ENCODE assay signal across 10 mouse cellular contexts in genomic region chr17:86379405-86380137, GRCm38 (mm10).
DNase-seq lines count a peak whose midpoint lies in the region; ATAC-seq and TF ChIP-seq lines count a peak whose summit lies in the region.
"Had no signal": no experiment of that assay in that cellular context is flagged by ENCODE, and none has a peak within 500 bp of the region (broad histone marks: within the 10 kb centered on the region; RNA-seq: fewer than 3 reads in every experiment).

No protein-coding gene starts in this region.

- no peak overlapping the region for H3K9ac ChIP-seq in forebrain, postnatal 0 days
- H3K9ac ChIP-seq in neural tube, embryonic 15.5 days (replicated peaks): no peak overlapping the region
- H3K9ac ChIP-seq: stomach, embryonic 15.5 days had no signal

- ATAC-seq in frontal cortex, adult (ENCODE audit: low TSS enrichment): peak; percentile 84
- peak; percentile 65 for ATAC-seq in forebrain, postnatal 0 days
- ATAC-seq in neural tube, embryonic 15.5 days (ENCODE audit: low FRiP score): peak; percentile 59; the same call in 1 of the 2 replicates

- H3K27ac ChIP-seq in left cerebral cortex, adult 2 months: peak overlapping the region; percentile 82
- no peak overlapping the region for H3K27ac ChIP-seq in forebrain, postnatal 0 days (ENCODE audit: low read depth, low read length)
- H3K27ac ChIP-seq in neural tube, embryonic 15.5 days (replicated peaks): peak overlapping the region; percentile 75
- H3K27ac ChIP-seq: stomach, embryonic 15.5 days had no signal

- no peak overlapping the region for H3K4me2 ChIP-seq in forebrain, postnatal 0 days (ENCODE audit: low read depth)
- H3K4me2 ChIP-seq in neural tube, embryonic 15.5 days: peak overlapping the region; percentile 10; the same call in 1 of the 2 replicates
- H3K4me2 ChIP-seq: stomach, embryonic 15.5 days had no signal

- no peak for DNase-seq in frontal cortex, postnatal 14 days (ENCODE audit: low spot score in 2 of 2)
- DNase-seq in left cerebral cortex, adult 2 months (ENCODE audit: extremely low spot score in 1 of 2, low spot score in 2 of 2): no peak
- DNase-seq in left cerebral cortex, postnatal 36 days (ENCODE audit: low spot score in 2 of 2): no peak
- no peak for DNase-seq in forebrain, postnatal 0 days
- no peak for DNase-seq in cerebellum, postnatal 25 days
- no peak for DNase-seq in cerebellum, postnatal 14 days

- 0 out of 2 replicates have a peak, but pooled peaks cover 6% of the 10 kb centered on the region for H3K4me1 ChIP-seq in forebrain, postnatal 0 days (ENCODE audit: insufficient read depth)
- H3K4me1 ChIP-seq in neural tube, embryonic 15.5 days: peaks cover 34% of the 10 kb centered on the region

- H3K4me3 ChIP-seq in left cerebral cortex, adult 2 months: 0 out of 2 replicates have a peak overlapping the region, but pooled peaks have one; percentile 16
- no peak overlapping the region for H3K4me3 ChIP-seq in forebrain, postnatal 0 days (ENCODE audit: low read depth, low read length)
- no peak overlapping the region for H3K4me3 ChIP-seq in neural tube, embryonic 15.5 days (replicated peaks)
- H3K4me3 ChIP-seq: stomach, embryonic 15.5 days had no signal

- H3K27me3 ChIP-seq in forebrain, postnatal 0 days (ENCODE audit: insufficient read depth, low read length): no peaks in the 10 kb centered on the region
- no peaks in the 10 kb centered on the region for H3K27me3 ChIP-seq in neural tube, embryonic 15.5 days (replicated peaks)
- H3K27me3 ChIP-seq: Patski; stomach, embryonic 15.5 days had no signal

- intact Hi-C loops in left cerebral cortex, adult 2 months (cut with DNase I): no loop called here
- intact Hi-C loops in left cerebral cortex, postnatal 36 days (cut with DNase I): loop anchor here (5.0 kb wide), 1 partner anchor 58 kb away; no protein-coding TSS in a partner anchor

- H3K9me3 ChIP-seq in forebrain, postnatal 0 days (ENCODE audit: low read length): no peaks in the 10 kb centered on the region
- H3K9me3 ChIP-seq in neural tube, embryonic 15.5 days (replicated peaks): no peaks in the 10 kb centered on the region
- H3K9me3 ChIP-seq: stomach, embryonic 15.5 days had no signal

- TF ChIP-seq CTCF in left cerebral cortex, adult 2 months (IDR thresholded peaks at IDR 0.05): no peak; the same call in 1 of the 2 replicates
- TF ChIP-seq CTCF in forebrain, postnatal 0 days (IDR thresholded peaks at IDR 0.05; ENCODE audit: low read depth): no peak

- no peaks in the 10 kb centered on the region for H3K36me3 ChIP-seq in forebrain, postnatal 0 days (ENCODE audit: insufficient read depth)
- H3K36me3 ChIP-seq in neural tube, embryonic 15.5 days: no peaks in the 10 kb centered on the region
- H3K36me3 ChIP-seq: stomach, embryonic 15.5 days had no signal

- 17% methylated on average over 17 of the region's 17 CpGs for WGBS in forebrain, postnatal 0 days
- WGBS in neural tube, embryonic 15.5 days: 12% methylated on average over 17 of the region's 17 CpGs
